Mouse (Mus musculus): ENCODE data around the gene Ppp2ca.
"Not testable (repeated sequence)": the region's sequence is repeated elsewhere in the genome, so short reads cannot be mapped to it uniquely, and the experiment has no call there.

Ppp2ca gene

DNA sequence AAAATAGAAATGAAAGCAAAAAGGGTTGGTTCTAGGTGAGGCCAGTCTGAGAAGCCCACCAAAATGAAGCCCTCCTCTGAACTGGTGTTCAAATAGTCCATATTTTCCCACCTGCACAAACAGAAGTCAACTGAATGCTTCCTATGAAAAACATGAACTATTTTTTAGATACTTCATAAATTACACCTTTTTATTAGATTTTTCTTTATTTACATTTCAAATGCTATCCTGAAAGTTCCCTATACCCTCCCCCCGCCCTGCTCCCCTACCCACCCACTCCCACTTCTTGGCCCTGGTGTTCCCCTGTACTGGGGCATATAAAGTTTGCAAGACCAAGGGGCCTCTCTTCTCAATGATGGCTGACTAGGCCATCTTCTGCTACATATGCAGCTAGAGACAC lies 46.9 kb downstream of the Ppp2ca start, which contains the start of gene Olfr1373:
Olfr1373 (minus strand) TSS at position 101 of the 400 bp plus-strand sequence.
- DNase-seq: not testable (repeated sequence)

GRCm38 (mm10) chr11:52163926-52164325 lies 65.4 kb downstream of the Ppp2ca start:
- DNase-seq: no peak

DNA sequence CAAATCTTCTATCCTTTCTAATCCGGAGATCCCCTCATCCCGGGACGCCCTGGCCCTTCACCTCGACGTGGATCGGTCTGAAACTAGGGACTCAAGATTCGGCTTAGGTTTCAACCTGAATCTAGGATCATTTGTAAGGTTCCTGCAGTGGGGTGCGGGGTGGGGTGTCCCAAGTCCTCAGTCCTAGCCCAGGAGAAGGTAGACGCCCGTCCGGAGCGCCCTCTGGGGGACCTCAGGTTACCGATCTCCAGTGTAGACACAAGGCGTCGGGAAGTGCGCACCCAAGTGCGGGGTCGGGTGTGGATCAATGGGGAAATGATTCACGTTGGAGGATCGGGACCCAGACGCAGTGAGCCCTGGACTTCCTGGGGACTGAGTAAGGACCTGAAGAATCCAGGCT lies 68.6 kb downstream of the Ppp2ca start:
- no peak for DNase-seq

DNA sequence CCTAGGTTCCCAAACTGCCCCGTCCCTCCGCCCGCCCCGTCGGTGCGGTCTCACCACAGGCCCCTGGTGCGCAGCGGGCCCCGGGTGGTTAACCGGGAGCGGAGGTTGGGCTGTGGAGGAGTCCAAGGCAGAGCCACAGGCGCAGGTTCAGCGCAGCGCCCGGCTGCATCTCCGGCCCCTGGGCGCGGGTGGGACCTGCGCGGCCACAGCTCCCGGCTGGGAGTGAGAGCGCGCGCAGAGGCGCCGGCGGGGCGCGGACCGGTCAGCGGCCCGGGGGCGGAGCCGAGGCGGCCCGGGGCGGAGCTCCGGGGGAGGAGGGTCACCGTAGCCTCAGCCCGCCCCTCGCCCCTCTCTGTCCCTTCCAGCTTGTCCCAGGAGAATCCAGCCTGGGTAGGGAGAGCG lies 69.4 kb downstream of the Ppp2ca start:
- DNase-seq: not testable (repeated sequence)

DNA sequence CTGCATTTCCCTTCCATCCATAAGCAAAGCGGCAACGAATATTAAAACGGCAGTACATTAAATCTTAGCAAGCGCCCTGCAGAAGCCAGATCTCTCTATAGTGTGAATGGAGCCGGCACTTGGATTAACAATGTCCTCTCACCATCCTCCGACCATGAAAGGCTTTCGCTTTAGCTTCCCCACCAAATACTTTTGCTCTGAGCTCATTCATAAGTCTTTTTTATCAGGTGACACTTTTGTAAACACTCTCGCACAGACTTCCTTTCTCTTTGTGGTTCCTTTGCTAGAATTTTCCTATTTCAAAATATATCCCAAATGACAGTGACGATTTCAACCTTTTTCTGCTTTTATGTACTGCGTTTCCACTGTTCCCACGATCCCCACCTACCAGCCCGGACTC lies 70.0 kb downstream of the Ppp2ca start:
- no peak for DNase-seq
